Mouse (Mus musculus) urinary bladder, postnatal 4 days (tissue): ENCODE measurements at regions not wholly inside any gene's neighbourhood (a gene's known extent, or its start where the extent isn't known, plus 50 kb on each side); places are given as distances from the start of the nearest gene placed in this dataset.

ENCODE experiments used
- DNase-seq, 2 experiments: peaks; one replicate each; pipeline ENCODE4 v3.0.0; 2021 to 2022; ENCODE audit warnings: low spot score in 2 of 2

GRCm38 (mm10) chrX:21293666-21294065 lies 118.2 kb upstream of the Gm21876 start:
- peak in 1 of 2 experiments; percentile 17 for DNase-seq

- DNase-seq, result no peak
These were observed 120.0 kb upstream of the Gm21876 start for GRCm38 (mm10) chrX:21295460-21295859.

- no peak for DNase-seq
These were observed 121.9 kb upstream of the Gm21876 start for GRCm38 (mm10) chrX:21297349-21297748.

- DNase-seq, result no peak
These were observed 149.8 kb upstream of the Agtr2 start for GRCm38 (mm10) chrX:21334499-21335032.

GRCm38 (mm10) chrX:21344397-21344796 lies 139.9 kb upstream of the Agtr2 start:
- no peak for DNase-seq

- DNase-seq, result no peak
These were observed 133.8 kb upstream of the Agtr2 start for GRCm38 (mm10) chrX:21350503-21350902.

- DNase-seq, result no peak
These were observed 132.0 kb upstream of the Agtr2 start for GRCm38 (mm10) chrX:21352350-21352749.

GRCm38 (mm10) chrX:21360771-21361667 lies 123.3 kb upstream of the Agtr2 start:
- DNase-seq, result peak in 1 of 2 experiments; percentile 59

GRCm38 (mm10) chrX:21385221-21385620 lies 99.1 kb upstream of the Agtr2 start:
- DNase-seq, result no peak

GRCm38 (mm10) chrX:21389992-21390391 lies 94.4 kb upstream of the Agtr2 start:
- no peak for DNase-seq

GRCm38 (mm10) chrX:21393212-21393611 lies 91.1 kb upstream of the Agtr2 start:
- DNase-seq, result no peak

- DNase-seq, result no peak
These were observed 59.5 kb upstream of the Agtr2 start for GRCm38 (mm10) chrX:21424797-21425196.

- no peak for DNase-seq
These were observed 56.3 kb upstream of the Agtr2 start for GRCm38 (mm10) chrX:21428081-21428480.

- no peak for DNase-seq
These were observed 50.8 kb upstream of the Agtr2 start for GRCm38 (mm10) chrX:21433501-21433900.
